Mouse (Mus musculus): ENCODE data around the gene Aig1. TPM values are rescaled to one million over a fixed set of nuclear protein-coding genes. Genes with fewer than 3 reads are reported as not detected.

The Aig1 gene
- polyA plus RNA-seq, 1 experiment from 2014 or later: 97.1 TPM

DNA sequence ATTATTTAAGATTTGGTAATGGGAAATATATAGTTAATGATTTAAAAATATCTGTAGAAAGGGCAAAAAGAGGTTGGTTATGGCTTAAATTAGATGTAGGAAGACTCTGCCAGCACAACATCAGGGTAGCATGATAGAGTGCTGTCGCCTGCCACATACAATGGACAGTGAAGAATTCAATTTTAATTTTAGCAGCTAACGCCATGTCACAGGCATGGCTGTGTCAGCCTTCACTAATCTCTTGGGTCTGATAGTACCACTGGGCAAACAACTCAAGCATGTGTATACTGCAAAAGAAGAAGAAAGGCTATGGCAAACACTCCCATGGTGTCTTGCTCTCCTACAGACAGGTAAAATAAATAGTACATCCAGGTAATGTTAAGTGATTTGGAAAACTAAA, 99.0 kb downstream of the Aig1 start:
- H3K4me2 ChIP-seq (ENCODE audit: low read depth, low read length): no peak overlapping the region
- H3K4me1 ChIP-seq (ENCODE audit: control insufficient read depth, insufficient read depth, low read length): no peaks in the 10 kb centered on the region
- no peaks in the 10 kb centered on the region for H3K36me3 ChIP-seq (ENCODE audit: control insufficient read depth, insufficient read depth, low read length)
- no peaks in the 10 kb centered on the region for H3K9me3 ChIP-seq (ENCODE audit: control insufficient read depth, low read length)
- H3K9ac ChIP-seq (ENCODE audit: low read depth, low read length): no peak overlapping the region
- no peaks in the 10 kb centered on the region for H3K27me3 ChIP-seq (replicated peaks; ENCODE audit: control insufficient read depth, insufficient read depth, low read length)
- 91% methylated on average over 2 of the region's 2 CpGs for WGBS
- ATAC-seq: no peak
- no peak overlapping the region for H3K27ac ChIP-seq (ENCODE audit: low read length)
- no peak overlapping the region for H3K4me3 ChIP-seq (ENCODE audit: low read length)

DNA sequence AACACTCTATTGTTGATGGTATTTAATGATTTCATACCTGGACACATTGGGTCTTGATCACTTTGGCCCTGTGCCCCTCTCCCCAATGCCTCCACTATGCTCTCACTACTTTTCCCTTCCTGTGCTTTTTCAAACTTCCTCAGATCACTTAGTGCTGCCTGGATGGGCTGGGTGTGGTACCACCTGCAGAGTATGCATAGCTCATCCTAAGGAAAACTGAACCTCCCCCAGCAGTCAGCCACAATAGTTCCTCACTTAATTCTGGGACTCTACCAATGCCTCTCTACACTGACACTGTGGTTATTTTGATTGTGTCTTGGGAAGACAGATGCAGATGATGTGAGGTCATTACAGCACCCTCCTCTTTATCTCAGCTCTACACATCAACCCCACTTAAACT, 99.9 kb downstream of the Aig1 start:
- H3K9me3 ChIP-seq (ENCODE audit: control insufficient read depth, low read length): no peaks in the 10 kb centered on the region
- H3K27me3 ChIP-seq (replicated peaks; ENCODE audit: control insufficient read depth, insufficient read depth, low read length): no peaks in the 10 kb centered on the region
- no peak for ATAC-seq
- no peaks in the 10 kb centered on the region for H3K36me3 ChIP-seq (ENCODE audit: control insufficient read depth, insufficient read depth, low read length)
- H3K4me2 ChIP-seq (ENCODE audit: low read depth, low read length): no peak overlapping the region
- H3K4me3 ChIP-seq (ENCODE audit: low read length): no peak overlapping the region
- no peak overlapping the region for H3K27ac ChIP-seq (ENCODE audit: low read length)
- H3K4me1 ChIP-seq (ENCODE audit: control insufficient read depth, insufficient read depth, low read length): no peaks in the 10 kb centered on the region
- H3K9ac ChIP-seq (ENCODE audit: low read depth, low read length): no peak overlapping the region

DNA sequence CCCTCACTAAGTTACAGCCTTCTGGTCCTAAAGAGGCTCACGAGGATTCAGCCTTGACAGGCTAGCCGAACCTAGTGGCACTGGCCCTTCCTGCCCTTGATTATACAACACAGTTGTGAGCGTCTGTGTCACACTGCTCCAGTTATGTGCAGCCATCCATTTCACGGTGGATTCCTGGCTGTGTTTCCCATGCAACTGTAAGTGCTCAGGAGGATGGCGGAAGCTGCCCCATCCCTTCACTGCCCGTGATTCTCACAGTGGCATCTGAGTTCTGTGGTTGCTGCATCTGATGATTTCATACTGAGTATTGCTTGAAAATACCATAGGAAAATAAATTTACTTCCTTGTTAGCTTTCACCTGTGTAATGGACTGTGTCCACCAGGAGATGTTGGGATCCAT, 101.7 kb downstream of the Aig1 start:
- Histone ChIP-seq H3K27ac (ENCODE audit: low read length) (no peak overlapping the region), H3K4me1 (ENCODE audit: control insufficient read depth, insufficient read depth, low read length) (no peaks in the 10 kb centered on the region), H3K9ac (ENCODE audit: low read depth, low read length) (no peak overlapping the region), H3K9me3 (ENCODE audit: control insufficient read depth, low read length) (no peaks in the 10 kb centered on the region), H3K27me3 (replicated peaks; ENCODE audit: control insufficient read depth, insufficient read depth, low read length) (no peaks in the 10 kb centered on the region), H3K4me2 (ENCODE audit: low read depth, low read length) (no peak overlapping the region), H3K4me3 (ENCODE audit: low read length) (no peak overlapping the region), H3K36me3 (ENCODE audit: control insufficient read depth, insufficient read depth, low read length) (no peaks in the 10 kb centered on the region)
- WGBS: 85% methylated on average over 6 of the region's 6 CpGs
- no peak for ATAC-seq

DNA sequence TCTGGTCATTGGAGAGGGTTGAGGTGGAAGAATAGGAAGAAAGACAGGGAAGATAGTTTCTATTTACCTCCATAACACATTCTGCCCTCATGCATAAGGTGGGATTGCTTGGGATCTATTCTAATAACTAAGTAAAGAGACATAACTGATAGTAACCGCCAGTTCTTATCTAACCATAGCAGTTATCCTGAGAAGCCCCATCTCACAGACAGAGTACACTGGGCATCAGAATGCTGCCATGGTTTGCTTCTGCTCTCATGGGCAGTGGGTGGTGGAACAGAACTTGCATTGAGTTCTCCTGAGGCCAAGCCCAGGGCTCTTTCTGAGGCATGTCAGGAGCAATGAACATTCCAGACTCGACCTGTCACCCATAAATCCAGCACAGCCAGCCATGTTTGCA, 105.6 kb downstream of the Aig1 start:
- no peaks in the 10 kb centered on the region for H3K4me1 ChIP-seq (ENCODE audit: control insufficient read depth, insufficient read depth, low read length)
- no peak overlapping the region for H3K9ac ChIP-seq (ENCODE audit: low read depth, low read length)
- H3K4me2 ChIP-seq (ENCODE audit: low read depth, low read length): no peak overlapping the region
- no peak for ATAC-seq
- no peaks in the 10 kb centered on the region for H3K27me3 ChIP-seq (replicated peaks; ENCODE audit: control insufficient read depth, insufficient read depth, low read length)
- no peaks in the 10 kb centered on the region for H3K36me3 ChIP-seq (ENCODE audit: control insufficient read depth, insufficient read depth, low read length)
- no peaks in the 10 kb centered on the region for H3K9me3 ChIP-seq (ENCODE audit: control insufficient read depth, low read length)
- WGBS: 65% methylated on average over 2 of the region's 2 CpGs
- no peak overlapping the region for H3K4me3 ChIP-seq (ENCODE audit: low read length)
- H3K27ac ChIP-seq (ENCODE audit: low read length): no peak overlapping the region

DNA sequence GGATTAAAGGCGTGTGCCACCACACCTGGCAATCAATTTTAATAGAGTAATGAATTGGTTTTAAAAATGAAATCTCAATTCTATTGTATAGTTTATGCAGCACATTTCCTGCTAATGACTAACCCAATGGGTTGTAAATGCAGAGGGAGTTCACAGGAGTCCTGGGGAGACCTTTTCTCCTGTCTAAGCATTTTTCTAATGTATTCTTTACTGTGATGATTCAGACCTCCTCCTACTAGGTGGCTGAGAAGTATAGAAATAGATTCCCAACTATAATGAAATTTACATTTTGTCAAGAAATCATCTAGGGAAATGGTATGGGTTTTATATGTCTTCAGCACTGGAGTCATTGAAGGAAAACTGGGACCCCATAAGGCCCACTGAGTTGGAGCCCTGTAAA, 114.1 kb downstream of the Aig1 start:
- Histone ChIP-seq H3K4me1 (ENCODE audit: control insufficient read depth, insufficient read depth, low read length) (no peaks in the 10 kb centered on the region), H3K9ac (ENCODE audit: low read depth, low read length) (no peak overlapping the region), H3K27me3 (replicated peaks; ENCODE audit: control insufficient read depth, insufficient read depth, low read length) (no peaks in the 10 kb centered on the region), H3K36me3 (ENCODE audit: control insufficient read depth, insufficient read depth, low read length) (no peaks in the 10 kb centered on the region; the same call in 1 of the 2 replicates), H3K4me2 (ENCODE audit: low read depth, low read length) (no peak overlapping the region), H3K9me3 (ENCODE audit: control insufficient read depth, low read length) (no peaks in the 10 kb centered on the region), H3K27ac (ENCODE audit: low read length) (no peak overlapping the region), H3K4me3 (ENCODE audit: low read length) (no peak overlapping the region)
- ATAC-seq: no peak
- 92% methylated on average over 1 of the region's 1 CpGs for WGBS

DNA sequence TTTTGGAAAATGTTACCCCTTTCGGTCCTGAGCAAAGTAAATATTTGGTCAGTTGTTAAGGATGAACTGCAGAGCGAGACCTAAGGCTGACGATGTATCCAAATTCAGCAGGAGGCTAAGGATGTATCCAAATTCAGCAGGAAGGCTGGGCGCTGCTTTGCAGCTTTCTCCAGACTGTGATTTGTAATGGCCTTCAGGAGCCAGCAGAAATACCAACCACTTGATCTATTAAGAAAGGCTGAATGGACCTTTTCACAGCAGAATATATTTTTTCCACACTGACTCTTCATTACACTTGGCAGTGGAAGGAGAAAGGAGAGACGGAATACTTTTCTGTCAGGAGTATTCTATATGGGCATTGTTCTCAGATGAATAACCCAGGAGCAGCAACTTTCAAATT, 115.0 kb downstream of the Aig1 start:
- H3K27me3 ChIP-seq (replicated peaks; ENCODE audit: control insufficient read depth, insufficient read depth, low read length): no peaks in the 10 kb centered on the region
- H3K4me1 ChIP-seq (ENCODE audit: control insufficient read depth, insufficient read depth, low read length): no peaks in the 10 kb centered on the region
- WGBS: 65% methylated on average over 5 of the region's 5 CpGs
- H3K4me3 ChIP-seq (ENCODE audit: low read length): no peak overlapping the region
- H3K9me3 ChIP-seq (ENCODE audit: control insufficient read depth, low read length): no peaks in the 10 kb centered on the region
- H3K36me3 ChIP-seq (ENCODE audit: control insufficient read depth, insufficient read depth, low read length): no peaks in the 10 kb centered on the region; the same call in 1 of the 2 replicates
- no peak overlapping the region for H3K9ac ChIP-seq (ENCODE audit: low read depth, low read length)
- ATAC-seq: no peak
- no peak overlapping the region for H3K4me2 ChIP-seq (ENCODE audit: low read depth, low read length)
- no peak overlapping the region for H3K27ac ChIP-seq (ENCODE audit: low read length)

DNA sequence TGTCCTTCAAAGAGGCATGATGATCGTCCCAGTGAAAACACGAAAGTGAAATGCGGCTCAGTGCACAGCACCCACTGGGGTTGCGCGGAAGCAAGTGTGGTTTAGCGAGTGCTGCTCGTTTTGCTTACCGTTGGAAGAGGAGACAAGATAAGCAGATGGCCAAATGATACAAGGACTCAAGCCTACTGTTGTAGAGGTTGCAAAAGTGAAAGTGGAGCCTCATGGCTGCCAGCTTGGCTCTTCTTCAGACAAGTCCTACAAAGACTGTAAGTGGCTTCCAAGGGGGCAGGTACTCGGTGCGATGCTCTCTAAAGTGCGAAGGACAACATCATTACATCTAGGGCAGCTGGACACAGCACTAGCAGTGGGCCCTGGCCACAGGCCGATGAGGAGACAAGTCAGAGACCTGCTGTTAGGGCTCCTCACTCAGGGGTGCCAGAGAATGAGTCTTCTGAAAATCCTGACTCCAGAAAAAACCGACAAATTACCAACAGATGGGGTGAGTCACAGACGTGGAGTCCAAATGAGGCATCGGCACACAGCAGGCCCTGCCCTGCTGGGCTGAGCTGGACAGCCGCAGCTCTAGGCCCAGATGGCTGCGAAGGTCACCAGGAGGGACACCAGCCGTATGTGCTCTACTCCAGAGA, 129.2 kb downstream of the Aig1 start:
- 88% methylated on average over 18 of the region's 18 CpGs for WGBS
- no peak overlapping the region for H3K27ac ChIP-seq (ENCODE audit: low read length)
- no peak overlapping the region for H3K4me3 ChIP-seq (ENCODE audit: low read length)
- H3K9me3 ChIP-seq (ENCODE audit: control insufficient read depth, low read length): no peaks in the 10 kb centered on the region
- no peak overlapping the region for H3K4me2 ChIP-seq (ENCODE audit: low read depth, low read length)
- no peaks in the 10 kb centered on the region for H3K36me3 ChIP-seq (ENCODE audit: control insufficient read depth, insufficient read depth, low read length)
- no peak for ATAC-seq
- H3K27me3 ChIP-seq (replicated peaks; ENCODE audit: control insufficient read depth, insufficient read depth, low read length): no peaks in the 10 kb centered on the region
- H3K4me1 ChIP-seq (ENCODE audit: control insufficient read depth, insufficient read depth, low read length): no peaks in the 10 kb centered on the region
- no peak overlapping the region for H3K9ac ChIP-seq (ENCODE audit: low read depth, low read length)

DNA sequence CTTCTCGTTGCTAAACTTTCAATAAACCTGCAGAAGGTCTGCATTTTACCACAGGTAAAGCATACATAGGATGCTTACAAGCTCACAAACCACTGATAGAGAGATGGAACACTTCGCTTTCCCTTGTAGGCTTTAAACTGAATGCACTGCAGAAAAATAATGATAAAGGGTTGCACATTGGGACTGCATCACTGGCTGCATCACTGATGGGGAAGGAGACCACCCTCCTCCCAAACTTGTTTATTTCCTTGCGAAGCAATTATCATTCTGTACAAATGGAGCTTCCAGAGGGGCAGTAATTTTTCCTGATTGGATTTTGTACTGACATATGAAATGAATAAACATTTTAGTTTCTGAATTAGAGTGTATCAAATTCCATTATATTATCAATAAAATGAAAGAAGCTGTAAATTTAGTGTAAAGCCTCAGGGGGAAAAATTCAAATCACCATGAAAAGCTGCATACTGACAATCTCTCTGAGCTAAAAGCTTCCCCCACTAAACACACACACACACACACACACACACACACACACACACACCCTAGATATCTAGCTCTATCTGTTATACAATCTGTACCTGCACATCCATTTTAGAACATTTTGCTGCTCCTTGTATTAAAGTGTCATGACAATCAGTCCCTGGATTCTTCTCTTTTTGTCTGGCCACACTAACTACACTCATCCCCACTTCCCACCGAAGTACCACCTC, 138.6 kb downstream of the Aig1 start:
- no peak overlapping the region for H3K4me3 ChIP-seq (ENCODE audit: low read length)
- H3K4me1 ChIP-seq (ENCODE audit: control insufficient read depth, insufficient read depth, low read length): no peaks in the 10 kb centered on the region
- no peaks in the 10 kb centered on the region for H3K27me3 ChIP-seq (replicated peaks; ENCODE audit: control insufficient read depth, insufficient read depth, low read length)
- no peak overlapping the region for H3K9ac ChIP-seq (ENCODE audit: low read depth, low read length)
- WGBS: 92% methylated on average over 4 of the region's 4 CpGs
- no peaks in the 10 kb centered on the region for H3K36me3 ChIP-seq (ENCODE audit: control insufficient read depth, insufficient read depth, low read length)
- H3K27ac ChIP-seq (ENCODE audit: low read length): no peak overlapping the region
- no peaks in the 10 kb centered on the region for H3K9me3 ChIP-seq (ENCODE audit: control insufficient read depth, low read length)
- no peak overlapping the region for H3K4me2 ChIP-seq (ENCODE audit: low read depth, low read length)
- ATAC-seq: no peak

DNA sequence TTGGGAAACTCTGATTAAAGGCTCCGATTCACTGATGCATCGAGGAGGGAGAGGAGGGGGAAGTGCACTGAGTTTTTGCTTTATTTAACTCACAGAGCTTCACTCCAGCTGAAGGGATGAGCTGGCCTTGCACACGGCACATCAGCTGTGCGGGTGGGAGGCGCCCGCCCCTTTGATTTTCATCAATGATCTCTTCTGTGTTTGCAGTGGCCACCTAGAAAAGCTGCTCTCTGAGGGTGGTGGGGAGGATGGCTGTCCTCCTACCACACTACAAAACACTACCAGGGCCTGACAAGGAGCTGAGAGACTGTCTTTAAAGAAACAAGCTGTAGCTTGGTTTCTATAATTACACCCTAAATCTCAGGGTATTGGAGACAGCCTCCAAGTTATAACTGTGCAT, 141.1 kb downstream of the Aig1 start:
- Histone ChIP-seq H3K4me2 (ENCODE audit: low read depth, low read length) (no peak overlapping the region), H3K9me3 (ENCODE audit: control insufficient read depth, low read length) (no peaks in the 10 kb centered on the region), H3K9ac (ENCODE audit: low read depth, low read length) (no peak overlapping the region), H3K4me1 (ENCODE audit: control insufficient read depth, insufficient read depth, low read length) (no peaks in the 10 kb centered on the region), H3K27me3 (replicated peaks; ENCODE audit: control insufficient read depth, insufficient read depth, low read length) (no peaks in the 10 kb centered on the region), H3K27ac (ENCODE audit: low read length) (no peak overlapping the region), H3K4me3 (ENCODE audit: low read length) (no peak overlapping the region), H3K36me3 (ENCODE audit: control insufficient read depth, insufficient read depth, low read length) (no peaks in the 10 kb centered on the region)
- no peak for ATAC-seq
- WGBS: 79% methylated on average over 6 of the region's 6 CpGs

DNA sequence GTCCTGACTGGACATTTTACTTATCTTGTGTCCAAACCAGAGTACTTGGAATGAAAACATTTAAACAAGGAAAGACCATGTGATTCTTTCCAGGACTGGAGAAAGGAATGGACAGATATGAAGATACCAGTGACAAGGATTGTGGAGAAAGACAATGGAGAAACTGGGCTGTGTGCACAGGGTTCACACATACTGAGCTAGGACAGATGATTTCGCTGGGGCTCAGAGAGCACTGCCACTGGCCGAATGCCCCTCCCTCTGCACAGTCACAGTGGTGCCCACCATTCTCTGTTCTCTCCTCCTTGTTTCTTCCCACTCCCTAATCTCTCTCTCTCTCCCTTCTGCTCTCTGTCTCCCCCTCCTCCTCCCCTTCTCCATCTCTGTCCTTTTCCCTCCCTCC, 142.6 kb downstream of the Aig1 start:
- no peak overlapping the region for H3K4me2 ChIP-seq (ENCODE audit: low read depth, low read length)
- H3K4me1 ChIP-seq (ENCODE audit: control insufficient read depth, insufficient read depth, low read length): no peaks in the 10 kb centered on the region
- H3K27ac ChIP-seq (ENCODE audit: low read length): no peak overlapping the region
- H3K9ac ChIP-seq (ENCODE audit: low read depth, low read length): no peak overlapping the region
- no peaks in the 10 kb centered on the region for H3K36me3 ChIP-seq (ENCODE audit: control insufficient read depth, insufficient read depth, low read length)
- 94% methylated on average over 2 of the region's 2 CpGs for WGBS
- no peak for ATAC-seq
- H3K9me3 ChIP-seq (ENCODE audit: control insufficient read depth, low read length): no peaks in the 10 kb centered on the region
- no peaks in the 10 kb centered on the region for H3K27me3 ChIP-seq (replicated peaks; ENCODE audit: control insufficient read depth, insufficient read depth, low read length)
- no peak overlapping the region for H3K4me3 ChIP-seq (ENCODE audit: low read length)

All from intestine, embryonic 16.5 days (tissue).